Mouse (Mus musculus): ENCODE measurements around the gene Itpr1. TPM values are rescaled to one million over a fixed set of nuclear protein-coding genes. Genes with fewer than 3 reads are reported as not detected.
A peak's percentile ranks its signal among the peaks of the same experiment; 100 is the strongest.

Itpr1 gene
- polyA plus RNA-seq, 1 experiment from 2014 or later, result 3.3 TPM

- Histone ChIP-seq H3K36me3 (no peaks in the 10 kb centered on the region), H3K9ac (replicated peaks) (no peak overlapping the region), H3K4me3 (replicated peaks) (no peak overlapping the region), H3K27ac (replicated peaks) (no peak overlapping the region), H3K9me3 (replicated peaks) (no peaks in the 10 kb centered on the region), H3K27me3 (replicated peaks) (no peaks in the 10 kb centered on the region), H3K4me2 (no peak overlapping the region), H3K4me1 (peaks cover 15% of the 10 kb centered on the region)
- 51% methylated on average over 7 of the region's 7 CpGs for WGBS
- no peak for ATAC-seq (ENCODE audit: low FRiP score)
These were observed 356.7 kb downstream of the Itpr1 start for GRCm38 (mm10) chr6:108569460-108570187.

- Histone ChIP-seq H3K4me2 (peak overlapping the region; percentile 68), H3K9me3 (replicated peaks) (no peaks in the 10 kb centered on the region), H3K36me3 (no peaks in the 10 kb centered on the region), H3K9ac (replicated peaks) (peak overlapping the region; percentile 37; the same call in 1 of the 2 replicates), H3K27me3 (replicated peaks) (no peaks in the 10 kb centered on the region), H3K27ac (replicated peaks) (peak overlapping the region; percentile 0; the same call in 1 of the 2 replicates), H3K4me3 (replicated peaks) (peak overlapping the region; percentile 38), H3K4me1 (peaks cover 15% of the 10 kb centered on the region)
- peak; percentile 45 for ATAC-seq (ENCODE audit: low FRiP score)
- WGBS, result 30% methylated on average over 11 of the region's 11 CpGs
These were observed 357.6 kb downstream of the Itpr1 start for GRCm38 (mm10) chr6:108570351-108571041.

GRCm38 (mm10) chr6:108571042-108571590, 358.2 kb downstream of the Itpr1 start:
- no peaks in the 10 kb centered on the region for H3K9me3 ChIP-seq (replicated peaks)
- H3K4me2 ChIP-seq, result peak overlapping the region; percentile 68
- peak overlapping the region; percentile 38 for H3K4me3 ChIP-seq (replicated peaks)
- 2% methylated on average over 21 of the region's 21 CpGs for WGBS
- ATAC-seq (ENCODE audit: low FRiP score), result peak; percentile 86
- H3K9ac ChIP-seq (replicated peaks), result peak overlapping the region; percentile 37; the same call in 1 of the 2 replicates
- H3K4me1 ChIP-seq, result peaks cover 15% of the 10 kb centered on the region
- H3K27me3 ChIP-seq (replicated peaks), result no peaks in the 10 kb centered on the region
- H3K36me3 ChIP-seq, result no peaks in the 10 kb centered on the region
- peak overlapping the region; percentile 0; the same call in 1 of the 2 replicates for H3K27ac ChIP-seq (replicated peaks)

- Histone ChIP-seq H3K27ac (replicated peaks) (no peak overlapping the region), H3K9ac (replicated peaks) (no peak overlapping the region), H3K9me3 (replicated peaks) (no peaks in the 10 kb centered on the region), H3K27me3 (replicated peaks) (no peaks in the 10 kb centered on the region), H3K36me3 (no peaks in the 10 kb centered on the region), H3K4me2 (no peak overlapping the region), H3K4me3 (replicated peaks) (no peak overlapping the region), H3K4me1 (peaks cover 15% of the 10 kb centered on the region)
- ATAC-seq (ENCODE audit: low FRiP score), result no peak
- WGBS, result 55% methylated on average over 7 of the region's 7 CpGs
These were observed 359.8 kb downstream of the Itpr1 start for GRCm38 (mm10) chr6:108572646-108573045.

- H3K4me1 ChIP-seq, result no peaks in the 10 kb centered on the region
- H3K9me3 ChIP-seq (replicated peaks), result no peaks in the 10 kb centered on the region
- no peak for ATAC-seq (ENCODE audit: low FRiP score)
- H3K4me3 ChIP-seq (replicated peaks), result no peak overlapping the region
- no peak overlapping the region for H3K4me2 ChIP-seq
- no peak overlapping the region for H3K9ac ChIP-seq (replicated peaks)
- H3K36me3 ChIP-seq, result no peaks in the 10 kb centered on the region
- 87% methylated on average over 6 of the region's 6 CpGs for WGBS
- H3K27ac ChIP-seq (replicated peaks), result no peak overlapping the region
- H3K27me3 ChIP-seq (replicated peaks), result no peaks in the 10 kb centered on the region
These were observed 364.2 kb downstream of the Itpr1 start for GRCm38 (mm10) chr6:108577056-108577455.

- no peak for ATAC-seq (ENCODE audit: low FRiP score)
- H3K9ac ChIP-seq (replicated peaks), result no peak overlapping the region
- H3K9me3 ChIP-seq (replicated peaks), result no peaks in the 10 kb centered on the region
- no peaks in the 10 kb centered on the region for H3K4me1 ChIP-seq
- no peak overlapping the region for H3K4me2 ChIP-seq
- H3K36me3 ChIP-seq, result no peaks in the 10 kb centered on the region
- no peak overlapping the region for H3K27ac ChIP-seq (replicated peaks)
- 91% methylated on average over 3 of the region's 3 CpGs for WGBS
- H3K4me3 ChIP-seq (replicated peaks), result no peak overlapping the region
- H3K27me3 ChIP-seq (replicated peaks), result no peaks in the 10 kb centered on the region
These were observed 375.5 kb downstream of the Itpr1 start for GRCm38 (mm10) chr6:108588426-108588825.

GRCm38 (mm10) chr6:108592227-108592626, 379.3 kb downstream of the Itpr1 start:
- no peaks in the 10 kb centered on the region for H3K36me3 ChIP-seq
- H3K4me3 ChIP-seq (replicated peaks), result no peak overlapping the region
- no peak for ATAC-seq (ENCODE audit: low FRiP score)
- no peaks in the 10 kb centered on the region for H3K27me3 ChIP-seq (replicated peaks)
- H3K9ac ChIP-seq (replicated peaks), result no peak overlapping the region
- H3K9me3 ChIP-seq (replicated peaks), result no peaks in the 10 kb centered on the region
- no peak overlapping the region for H3K27ac ChIP-seq (replicated peaks)
- H3K4me2 ChIP-seq, result no peak overlapping the region
- H3K4me1 ChIP-seq, result no peaks in the 10 kb centered on the region
- 72% methylated on average over 8 of the region's 8 CpGs for WGBS

- Histone ChIP-seq H3K4me2 (no peak overlapping the region), H3K36me3 (no peaks in the 10 kb centered on the region), H3K9me3 (replicated peaks) (no peaks in the 10 kb centered on the region), H3K27ac (replicated peaks) (no peak overlapping the region), H3K27me3 (replicated peaks) (no peaks in the 10 kb centered on the region), H3K4me1 (no peaks in the 10 kb centered on the region), H3K4me3 (replicated peaks) (no peak overlapping the region), H3K9ac (replicated peaks) (no peak overlapping the region)
- ATAC-seq (ENCODE audit: low FRiP score), result no peak
- whole genome bisulfite sequencing, result 84% methylated on average over 6 of the region's 6 CpGs
These were observed 379.7 kb downstream of the Itpr1 start for GRCm38 (mm10) chr6:108592636-108593035.

GRCm38 (mm10) chr6:108594171-108594841, 381.4 kb downstream of the Itpr1 start:
- Histone ChIP-seq H3K27me3 (replicated peaks) (no peaks in the 10 kb centered on the region), H3K9ac (replicated peaks) (no peak overlapping the region), H3K4me2 (no peak overlapping the region), H3K27ac (replicated peaks) (no peak overlapping the region), H3K36me3 (no peaks in the 10 kb centered on the region), H3K4me1 (no peaks in the 10 kb centered on the region), H3K4me3 (replicated peaks) (no peak overlapping the region), H3K9me3 (replicated peaks) (no peaks in the 10 kb centered on the region)
- 86% methylated on average over 5 of the region's 5 CpGs for WGBS
- ATAC-seq (ENCODE audit: low FRiP score), result no peak

GRCm38 (mm10) chr6:108598691-108599090, 385.8 kb downstream of the Itpr1 start:
- Histone ChIP-seq H3K27ac (replicated peaks) (no peak overlapping the region), H3K4me3 (replicated peaks) (no peak overlapping the region), H3K27me3 (replicated peaks) (no peaks in the 10 kb centered on the region), H3K4me2 (no peak overlapping the region), H3K4me1 (no peaks in the 10 kb centered on the region), H3K9me3 (replicated peaks) (no peaks in the 10 kb centered on the region), H3K9ac (replicated peaks) (no peak overlapping the region), H3K36me3 (no peaks in the 10 kb centered on the region)
- no peak for ATAC-seq (ENCODE audit: low FRiP score)
- 84% methylated on average over 4 of the region's 4 CpGs for WGBS

GRCm38 (mm10) chr6:108599317-108599716, 386.4 kb downstream of the Itpr1 start:
- no peak overlapping the region for H3K27ac ChIP-seq (replicated peaks)
- no peak for ATAC-seq (ENCODE audit: low FRiP score)
- H3K9me3 ChIP-seq (replicated peaks), result no peaks in the 10 kb centered on the region
- no peaks in the 10 kb centered on the region for H3K4me1 ChIP-seq
- H3K4me2 ChIP-seq, result no peak overlapping the region
- no peak overlapping the region for H3K9ac ChIP-seq (replicated peaks)
- H3K36me3 ChIP-seq, result no peaks in the 10 kb centered on the region
- WGBS, result 90% methylated on average over 2 of the region's 2 CpGs
- no peaks in the 10 kb centered on the region for H3K27me3 ChIP-seq (replicated peaks)
- H3K4me3 ChIP-seq (replicated peaks), result no peak overlapping the region

Measured in neural tube, embryonic 15.5 days (tissue).